Mouse (Mus musculus): Measurements from ENCODE around the gene Gm43738.
"Not testable (repeated sequence)": the region's sequence is repeated elsewhere in the genome, so short reads cannot be mapped to it uniquely, and the experiment has no call there.

The Gm43738 gene

DNA sequence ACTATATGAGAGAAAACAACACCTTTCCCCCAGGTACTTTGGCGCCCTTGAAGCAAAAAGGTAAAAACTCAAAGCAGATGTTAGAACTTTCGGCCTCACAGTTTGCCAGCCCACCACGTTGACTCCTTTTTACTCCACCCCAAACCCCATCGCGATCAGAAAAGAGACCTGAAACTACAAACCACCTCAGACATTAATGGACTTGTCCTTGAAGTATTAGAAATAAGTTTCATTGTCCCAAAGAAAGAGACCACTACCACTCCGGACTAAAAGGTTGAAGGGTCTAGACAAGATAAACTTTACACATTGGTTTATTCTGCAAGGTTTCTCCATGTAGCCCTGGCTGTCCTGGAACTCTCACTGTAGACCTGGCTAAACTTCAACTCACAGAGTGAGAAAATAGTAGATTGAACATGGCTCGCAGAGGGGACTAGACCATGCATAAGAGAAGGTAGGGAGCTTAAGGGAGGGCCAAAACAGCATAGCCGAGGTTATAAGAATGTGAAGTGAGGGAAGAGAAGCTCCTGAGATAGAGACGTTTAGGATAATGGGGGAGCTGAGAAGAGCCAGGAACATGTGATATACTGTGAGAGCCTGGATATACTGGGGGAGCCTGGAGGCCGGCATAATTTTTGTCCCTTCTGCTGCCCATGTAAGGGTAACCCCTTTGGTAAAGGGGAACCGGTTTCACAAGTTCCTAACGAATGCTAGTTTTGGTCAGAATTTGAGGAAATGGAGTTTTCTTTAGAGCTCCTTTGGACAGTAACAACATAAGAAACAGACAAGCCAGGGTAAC lies 1.8 kb upstream of the Gm43738 start:
- no peak for DNase-seq (ENCODE audit: low spot score in 2 of 2)

DNA sequence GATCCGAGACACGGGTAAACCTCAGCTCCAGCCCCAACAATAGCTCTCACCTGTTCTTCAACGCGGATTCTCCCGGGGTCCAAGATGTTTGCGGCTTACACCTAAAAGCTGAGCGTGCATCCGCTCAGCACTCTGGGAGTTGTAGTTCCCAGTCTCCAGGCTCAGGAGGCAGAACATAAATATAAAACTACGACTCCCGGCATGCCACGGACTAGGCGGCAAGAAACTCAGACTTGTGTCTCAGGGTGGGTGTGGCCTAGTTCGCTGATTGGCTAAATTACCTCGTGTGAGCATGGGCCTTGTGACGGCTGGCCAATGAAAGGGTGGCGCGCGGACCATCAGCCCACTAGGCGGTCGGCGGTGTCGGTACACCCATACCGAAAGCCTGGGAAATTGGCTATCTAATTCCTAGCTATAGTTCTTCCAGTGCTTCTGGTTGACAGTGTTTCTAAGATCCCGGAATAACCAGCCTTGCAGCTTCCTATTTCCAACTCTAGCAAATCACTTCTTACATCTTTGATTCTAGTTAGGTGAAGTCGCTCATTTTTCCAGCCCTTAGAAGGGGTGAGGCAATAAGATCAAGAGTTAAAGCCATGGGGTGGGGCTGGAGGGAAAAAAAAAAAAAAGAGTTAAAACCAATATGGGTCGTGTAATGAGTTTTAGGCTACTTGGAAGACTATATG lies 1.1 kb upstream of the Gm43738 start, which contains the start of gene Fdps:
Gene Fdps (minus strand): TSS at position 148 of the 683 bp plus-strand sequence.
- peak; percentile 98 to 100 for DNase-seq (ENCODE audit: low spot score in 2 of 2)

DNA sequence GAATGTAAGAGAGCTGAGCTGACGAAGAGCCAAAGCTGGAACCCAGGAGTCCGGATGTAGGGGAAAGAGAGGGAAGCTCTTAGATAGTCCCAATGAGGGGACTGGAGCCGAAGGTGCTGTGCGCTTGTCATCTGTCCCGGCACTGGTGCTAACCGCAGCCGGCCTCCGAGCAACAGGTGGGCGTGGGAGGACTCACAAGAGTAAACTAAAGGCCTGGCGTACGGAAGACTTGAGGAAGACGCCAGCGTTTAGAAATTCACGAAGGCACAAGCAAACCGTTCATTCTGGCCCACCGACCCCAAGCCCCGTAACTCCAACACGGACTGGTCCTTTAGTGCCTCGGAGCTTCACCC lies 536 bp upstream of the Gm43738 start:
- peak in 1 of 2 experiments; percentile 60 for DNase-seq (ENCODE audit: low spot score in 2 of 2)

DNA sequence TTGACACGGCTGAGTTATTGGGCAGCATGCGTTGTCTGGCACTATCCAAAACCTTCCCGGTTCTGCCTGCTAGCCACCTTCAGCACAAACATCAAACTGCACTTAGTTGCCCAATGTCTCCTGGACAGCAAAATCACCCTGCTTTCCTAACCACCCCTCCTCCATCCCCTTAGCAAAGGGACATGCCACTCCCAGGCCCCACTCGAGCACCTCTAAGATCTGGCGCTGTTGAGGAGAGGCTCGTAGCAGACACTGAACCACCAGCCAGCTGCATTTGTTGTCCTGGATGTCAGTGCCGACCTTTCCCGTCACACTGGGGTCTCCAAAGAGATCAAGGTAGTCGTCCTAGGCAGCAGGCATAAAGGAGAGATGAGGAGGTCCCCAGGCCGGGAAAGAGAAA lies 6.9 kb downstream of the Gm43738 start:
- DNase-seq (ENCODE audit: low spot score in 2 of 2): no peak

DNA sequence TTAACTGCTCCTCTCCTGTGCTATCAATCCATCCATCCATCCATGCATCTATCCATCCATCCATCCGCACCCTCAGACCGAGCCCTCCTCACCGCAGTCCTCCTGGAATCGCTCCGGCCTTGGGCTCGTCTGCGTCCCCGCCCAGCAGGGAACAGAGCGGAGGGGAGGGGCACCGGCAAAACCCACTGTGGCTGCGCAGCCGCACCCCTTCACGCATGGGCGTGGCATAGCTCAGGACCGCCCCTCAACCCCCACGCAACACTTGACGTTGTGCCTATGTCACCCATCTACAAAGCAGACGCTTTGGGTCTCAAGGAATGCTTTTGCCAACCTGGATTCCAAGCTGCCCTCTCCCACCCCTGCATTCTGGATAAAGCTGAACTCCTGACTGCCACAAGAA lies 7.7 kb downstream of the Gm43738 start, which contains the start of gene Rusc1:
Gene Rusc1 (minus strand): TSS at position 137 of the 400 bp plus-strand sequence.
- peak; percentile 96 to 97 for DNase-seq (ENCODE audit: low spot score in 2 of 2)

DNA sequence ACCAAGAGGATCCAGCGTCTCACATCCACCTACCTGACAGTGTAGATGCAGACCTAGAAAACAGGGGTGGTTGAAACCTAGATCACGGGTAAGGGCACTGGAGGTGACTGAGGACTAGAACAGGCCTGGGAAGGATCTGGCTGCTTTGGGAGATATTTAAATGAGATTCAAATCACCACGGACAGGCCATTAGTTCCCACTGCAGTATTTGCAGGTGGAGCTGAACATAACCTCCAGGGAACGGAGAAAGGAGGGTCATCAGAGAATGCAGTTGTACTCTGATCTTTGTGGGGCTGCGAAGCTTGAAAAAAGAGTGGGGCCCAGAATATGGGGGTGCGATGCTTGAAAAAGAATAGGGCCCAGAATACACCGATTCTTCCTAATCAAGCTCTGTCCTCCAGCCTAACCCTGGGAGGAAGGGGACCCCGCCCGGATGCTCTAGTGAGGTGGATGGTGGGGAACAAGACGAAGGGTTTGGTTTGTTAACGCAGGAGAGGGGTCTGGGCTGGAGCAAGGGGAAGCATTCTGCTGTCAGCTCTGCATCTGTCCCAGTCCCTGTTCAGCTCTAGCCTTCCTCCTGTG lies 8.3 kb downstream of the Gm43738 start:
- peak in 1 of 2 experiments; percentile 52 for DNase-seq (ENCODE audit: low spot score in 2 of 2)

DNA sequence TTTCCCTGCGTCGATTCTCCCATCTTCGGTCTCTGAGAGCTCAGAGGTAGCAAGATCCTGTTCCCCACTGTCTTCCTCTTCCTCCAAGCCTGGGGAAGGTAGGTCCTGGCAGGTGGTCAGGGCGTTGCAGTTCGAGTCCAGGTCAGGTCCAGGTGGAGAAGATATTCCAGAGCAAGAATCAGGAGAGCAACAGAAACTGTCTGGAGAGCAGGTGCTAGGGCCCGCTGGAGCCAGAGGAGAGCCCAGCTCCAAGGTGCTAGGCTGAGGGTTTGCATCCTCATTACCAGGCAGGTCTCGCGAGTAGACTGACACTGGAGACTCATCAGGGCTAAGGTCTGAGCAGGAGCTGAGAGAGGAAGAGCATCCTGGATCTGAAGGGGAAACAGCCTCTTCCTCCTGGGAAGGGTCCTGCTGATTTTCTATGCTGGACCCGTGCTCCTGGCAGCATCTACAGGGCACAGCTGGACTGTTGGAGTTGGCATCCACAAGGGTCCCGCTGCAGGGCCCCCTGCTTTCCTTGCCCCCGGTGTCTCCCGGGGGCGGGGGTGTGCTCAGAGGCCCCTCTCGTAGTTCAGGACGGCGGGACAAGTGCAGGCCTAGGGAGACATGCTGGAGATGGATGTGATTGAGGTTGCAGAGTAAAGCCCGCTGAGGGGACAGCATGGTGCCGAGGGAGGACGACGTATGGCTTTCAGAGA lies 8.9 kb downstream of the Gm43738 start:
- peak in 1 of 2 experiments; percentile 52 for DNase-seq (ENCODE audit: low spot score in 2 of 2)

DNA sequence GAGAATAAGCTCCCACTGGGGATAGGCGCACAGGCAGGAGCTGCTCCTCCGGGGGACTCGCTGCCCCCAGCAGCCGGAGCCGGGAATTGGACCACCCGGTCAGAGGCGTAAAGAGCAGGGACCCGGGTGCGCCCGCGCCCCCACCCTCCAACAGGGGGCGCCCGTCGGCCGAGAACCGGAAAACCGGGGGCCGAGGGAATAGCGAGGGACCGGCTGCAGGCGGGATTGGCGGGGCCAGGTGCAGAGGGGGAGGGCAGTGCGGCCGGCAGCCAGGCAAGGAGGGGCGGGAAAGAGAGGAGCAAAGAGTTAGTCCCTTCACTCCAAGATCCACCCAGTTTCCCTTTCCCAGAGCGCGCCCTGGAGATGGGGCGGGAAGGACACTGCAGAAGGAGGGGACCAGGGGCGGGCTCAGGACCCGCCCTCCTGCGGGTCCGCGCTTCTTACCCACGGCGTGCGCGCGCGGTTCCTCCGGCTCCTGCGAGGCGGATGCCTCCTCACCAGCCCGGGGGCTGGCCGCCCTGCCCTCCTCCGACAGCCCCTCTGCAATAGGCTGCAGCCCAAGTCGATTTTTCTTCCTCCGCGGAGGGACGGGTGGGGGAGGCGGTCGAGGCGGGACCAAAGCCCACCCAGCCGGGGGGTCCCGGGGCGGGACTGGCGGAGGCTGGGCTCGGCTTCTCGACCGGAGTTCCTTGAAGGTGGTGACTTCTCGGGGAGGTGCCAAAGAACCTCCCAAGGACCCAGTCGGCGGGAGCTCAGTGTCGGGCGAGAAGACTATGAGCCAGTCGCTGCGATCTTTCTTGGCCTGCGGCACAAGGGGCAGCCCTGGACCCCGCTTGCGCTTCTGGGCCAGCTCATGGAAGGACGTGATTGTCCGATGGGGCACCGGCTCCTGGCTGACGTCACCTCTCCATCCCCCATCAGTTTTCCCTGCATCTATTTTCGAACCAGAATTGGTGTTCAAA lies 9.9 kb downstream of the Gm43738 start:
- peak; percentile 85 to 86 for DNase-seq (ENCODE audit: low spot score in 2 of 2)

DNA sequence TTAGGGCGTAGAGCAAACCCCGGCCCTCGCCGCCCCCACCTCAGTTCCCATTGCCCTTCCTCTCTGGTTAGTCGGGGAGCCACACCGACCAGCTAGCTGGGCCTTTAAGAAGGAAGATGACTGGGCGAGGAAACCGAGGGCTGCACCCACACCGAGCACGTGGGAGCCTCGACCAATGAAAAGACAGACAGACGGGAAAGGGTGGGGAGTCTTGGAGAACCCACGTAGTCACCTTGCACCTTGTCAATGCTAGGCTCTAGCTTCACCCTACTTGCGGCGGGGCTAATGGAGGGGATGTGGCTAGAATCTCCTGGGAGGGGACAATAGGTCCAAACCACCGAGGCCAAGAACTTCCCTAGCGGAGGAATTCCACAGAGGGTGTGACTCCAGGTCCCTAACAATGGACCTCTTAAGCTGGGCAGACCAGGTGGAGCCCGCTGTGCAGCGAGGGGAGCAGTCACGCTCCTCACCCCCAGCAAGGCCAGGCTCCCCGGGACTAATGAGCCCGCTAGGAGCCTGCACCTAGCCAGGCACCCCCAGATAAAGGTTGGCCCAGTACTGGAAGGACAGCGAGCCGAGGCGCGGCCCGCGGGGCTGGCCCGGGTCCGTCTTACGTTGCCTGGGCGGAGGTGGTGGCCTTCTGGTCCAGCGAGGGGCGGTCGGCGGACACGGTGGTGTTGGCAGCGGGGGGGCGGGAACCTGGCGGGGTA lies 10.9 kb downstream of the Gm43738 start:
- peak; percentile 91 to 93 for DNase-seq (ENCODE audit: low spot score in 2 of 2)

DNA sequence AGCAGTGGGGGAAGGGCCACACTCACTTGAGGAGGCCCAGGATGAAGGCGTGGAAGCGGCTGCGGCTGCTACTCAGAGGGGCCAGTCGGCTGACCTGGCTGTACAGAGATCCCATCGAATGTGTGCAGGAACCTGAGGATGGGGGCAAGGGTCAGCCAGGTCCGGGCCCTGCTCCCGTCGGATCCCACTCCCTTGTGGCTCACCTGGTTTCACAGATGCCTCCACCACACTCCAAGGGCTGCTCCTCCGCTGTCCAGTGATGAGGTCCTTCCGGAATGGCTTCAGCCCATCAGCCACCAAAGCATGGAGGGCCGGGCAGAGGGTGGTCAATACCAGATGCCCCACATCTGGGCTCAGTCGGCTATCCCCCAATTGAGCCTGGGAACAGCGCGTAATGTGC lies 11.9 kb downstream of the Gm43738 start:
- peak; percentile 32 to 68 for DNase-seq (ENCODE audit: low spot score in 2 of 2)

DNA sequence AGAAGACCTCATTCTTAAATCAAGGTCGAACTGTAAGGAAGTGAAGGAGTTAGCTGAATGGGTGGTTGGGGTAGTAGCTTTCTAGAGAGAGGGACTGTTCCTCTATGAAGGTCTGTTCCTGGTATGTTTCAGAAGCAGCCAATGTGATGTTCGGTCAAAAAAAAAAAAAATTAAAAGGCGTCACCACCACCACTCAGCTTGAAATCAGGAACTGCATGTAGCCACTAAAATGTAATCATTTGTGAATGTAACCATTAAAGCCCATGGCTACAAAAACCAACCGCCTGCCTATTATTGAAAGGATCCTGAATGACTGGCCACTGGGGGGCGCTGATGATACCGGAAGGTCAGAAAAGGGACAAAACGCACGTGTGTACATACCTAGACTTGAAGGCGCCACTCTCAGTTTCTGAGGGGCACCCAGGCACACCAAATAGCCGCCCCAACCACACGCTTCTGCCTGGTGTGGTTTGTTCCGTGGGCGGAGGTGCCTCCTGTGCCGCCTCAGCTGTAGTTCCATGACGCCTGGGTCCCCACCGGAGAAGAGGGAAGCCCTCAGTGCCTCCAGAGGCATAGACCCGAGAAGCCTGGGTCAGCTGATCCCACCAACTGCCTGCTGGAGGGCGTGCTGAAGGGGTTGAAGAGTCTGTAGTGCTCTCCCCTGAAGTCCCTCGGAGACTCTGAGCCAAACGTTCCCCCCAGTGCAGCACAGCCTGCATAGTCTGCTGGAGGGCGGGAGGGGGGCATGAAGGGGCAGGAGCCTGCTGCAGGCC lies 13.4 kb downstream of the Gm43738 start:
- peak; percentile 79 to 87 for DNase-seq (ENCODE audit: low spot score in 2 of 2)

DNA sequence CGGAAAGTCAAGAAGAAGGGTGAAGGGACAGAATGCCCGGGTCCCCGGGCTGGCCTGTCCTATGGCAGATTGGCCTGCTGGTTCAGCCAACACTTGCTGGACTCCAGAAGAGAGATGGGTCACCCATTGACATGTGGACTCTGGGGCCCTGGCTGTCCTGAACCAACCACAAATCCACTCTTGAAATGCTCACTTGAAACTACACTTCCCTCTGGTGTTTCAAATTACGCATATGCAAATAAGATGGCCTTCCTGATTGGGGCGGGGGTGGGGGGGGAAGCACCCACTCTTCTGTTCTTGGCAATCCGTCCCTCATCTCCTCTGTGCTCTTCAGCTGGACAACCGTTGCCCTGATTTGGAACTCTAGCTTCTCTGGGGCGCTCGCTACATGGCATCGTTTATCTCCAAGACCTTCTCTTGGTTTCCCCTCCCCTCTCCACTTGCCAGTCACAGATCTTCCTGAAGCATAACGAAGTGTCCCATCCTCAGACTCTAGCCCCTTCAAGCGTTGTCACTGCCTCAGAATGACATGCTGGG lies 16.2 kb downstream of the Gm43738 start:
- no peak for DNase-seq (ENCODE audit: low spot score in 2 of 2)

DNA sequence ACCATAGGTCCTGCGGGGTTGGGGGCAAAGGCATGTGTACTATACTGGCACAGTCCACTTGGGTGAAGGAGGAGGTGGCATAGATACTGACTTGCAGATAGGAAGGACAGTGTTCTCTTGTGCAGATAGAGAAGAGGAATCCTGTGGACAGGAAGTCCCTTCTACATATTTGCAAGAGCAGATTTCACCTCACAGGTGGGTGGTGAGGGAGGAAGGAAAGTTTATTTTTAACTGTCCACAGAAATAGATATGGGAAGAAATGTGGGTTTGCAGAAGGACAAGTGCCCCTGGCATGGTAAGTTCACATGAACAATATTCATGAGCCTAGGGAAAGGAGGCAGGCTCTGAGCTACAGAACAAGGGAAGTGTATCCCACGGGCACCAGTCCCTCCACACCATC lies 16.8 kb downstream of the Gm43738 start:
- no peak for DNase-seq (ENCODE audit: low spot score in 2 of 2)

DNA sequence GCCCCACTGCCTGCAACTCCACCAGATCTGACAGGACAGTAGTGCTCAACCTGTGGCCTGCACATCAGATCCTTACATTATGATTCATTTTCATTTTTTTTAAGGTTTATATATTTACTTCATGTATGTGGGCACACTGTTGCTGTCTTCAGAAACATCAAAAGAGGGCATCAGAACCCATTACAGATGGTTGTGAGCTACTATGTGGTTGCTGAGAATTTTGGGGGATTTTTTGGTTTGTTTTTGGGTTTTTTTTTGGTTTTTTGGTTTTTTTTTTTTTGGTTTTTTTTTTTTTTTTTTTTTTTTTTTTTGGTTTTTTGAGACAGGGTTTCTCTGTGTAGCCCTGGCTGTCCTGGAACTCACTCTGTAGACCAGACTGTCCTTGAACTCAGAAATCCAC lies 18.6 kb downstream of the Gm43738 start:
- not testable (repeated sequence) for DNase-seq (ENCODE audit: low spot score in 2 of 2)

DNA sequence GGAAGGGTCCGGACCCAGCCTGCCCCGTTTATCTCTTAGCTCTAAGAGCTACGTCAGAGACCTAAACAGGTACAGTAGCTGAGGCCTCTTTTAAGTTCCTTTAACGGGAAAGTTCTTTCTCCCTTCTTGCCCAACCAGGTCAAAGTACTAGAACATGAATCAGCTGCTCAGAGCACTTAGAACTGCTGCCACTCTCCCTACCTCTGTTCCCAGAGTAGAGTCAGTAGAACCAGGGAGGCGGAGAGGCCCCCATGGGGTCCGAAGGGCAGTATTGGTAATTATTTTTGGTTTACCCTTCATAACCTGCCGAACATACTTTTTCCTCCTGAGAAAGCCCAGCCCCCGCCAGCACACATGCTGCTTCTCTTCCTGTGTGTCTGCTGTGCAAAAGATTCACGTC lies 23.5 kb downstream of the Gm43738 start:
- DNase-seq (ENCODE audit: low spot score in 2 of 2): no peak

DNA sequence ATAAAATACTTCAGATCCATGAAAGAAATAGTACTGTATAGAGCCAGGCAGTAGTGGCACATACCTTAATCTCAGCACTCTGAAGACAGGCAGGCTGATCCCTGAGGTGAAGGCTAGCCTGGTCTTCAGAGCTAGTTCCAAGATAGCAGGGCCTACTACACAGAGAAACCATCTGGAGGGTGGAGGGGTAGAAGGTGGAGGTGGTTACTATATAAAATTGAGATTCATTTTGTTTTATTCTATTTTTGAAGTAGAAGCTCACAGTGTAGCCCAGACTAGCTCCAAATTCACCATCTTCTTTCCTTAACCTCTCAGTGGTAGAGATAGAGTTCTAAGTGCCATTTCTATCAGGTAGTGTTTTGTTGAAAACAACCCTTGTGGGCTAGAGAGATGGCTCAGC lies 33.6 kb downstream of the Gm43738 start:
- no peak for DNase-seq (ENCODE audit: low spot score in 2 of 2)

DNA sequence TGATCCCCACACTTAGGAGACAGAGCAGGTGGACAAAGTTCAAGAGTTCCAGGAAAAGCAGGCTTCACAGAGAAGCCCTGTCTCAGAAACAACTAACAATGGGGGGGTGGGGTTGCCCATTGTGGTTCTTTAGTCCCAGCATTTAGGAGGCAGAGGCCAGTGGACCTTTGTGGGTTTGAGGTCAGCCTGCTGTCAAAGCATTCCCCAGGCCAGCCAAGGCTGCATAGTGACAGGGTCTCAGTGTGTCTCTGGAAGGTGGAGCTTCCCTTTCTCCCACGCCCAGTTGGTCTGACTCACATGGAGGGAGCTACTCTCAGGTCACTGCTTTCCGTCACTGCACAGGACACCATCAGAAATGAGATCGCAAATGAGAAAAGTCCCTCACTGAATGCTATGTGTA lies 39.2 kb downstream of the Gm43738 start:
- no peak for DNase-seq (ENCODE audit: low spot score in 2 of 2)

DNA sequence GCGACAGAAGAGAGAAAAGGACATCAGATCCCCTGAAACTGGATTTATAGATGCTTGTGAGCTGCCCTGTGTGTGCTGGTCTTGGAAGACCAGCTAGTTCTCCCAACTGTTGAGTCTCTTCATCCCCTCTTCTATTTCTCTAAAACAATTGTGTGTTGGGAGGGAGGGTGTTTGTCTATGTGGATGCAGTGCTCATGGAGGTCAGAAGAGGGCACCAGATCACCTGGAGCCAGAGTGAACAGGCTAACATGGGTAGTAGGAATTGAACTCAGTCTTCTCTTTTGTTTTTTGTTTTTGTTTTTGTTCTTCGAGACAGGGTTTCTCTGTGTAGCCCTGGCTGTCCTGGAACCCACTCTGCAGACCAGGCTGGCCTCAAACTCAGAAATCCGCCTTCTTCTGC lies 42.1 kb downstream of the Gm43738 start:
- no peak for DNase-seq (ENCODE audit: low spot score in 2 of 2)

DNA sequence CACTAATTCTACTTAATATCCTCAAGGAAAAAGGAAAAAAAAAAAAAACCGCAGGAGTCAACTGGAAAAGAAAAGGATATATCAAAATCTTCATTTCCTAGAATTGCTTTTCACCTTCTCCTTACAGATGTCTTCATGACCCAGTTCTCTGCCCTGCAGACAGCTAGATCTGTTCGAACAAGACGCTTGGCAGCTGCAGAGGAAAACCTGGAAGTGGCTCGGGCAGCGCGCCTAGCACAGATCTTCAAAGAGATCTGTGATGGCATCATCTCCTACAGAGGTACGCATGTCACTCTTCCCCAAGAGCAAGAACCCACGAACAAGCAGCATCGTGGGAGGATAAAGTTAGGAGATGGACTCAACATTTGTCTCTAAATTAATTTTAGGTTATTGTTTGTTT lies 42.5 kb downstream of the Gm43738 start:
- no peak for DNase-seq (ENCODE audit: low spot score in 2 of 2)

All from right cerebral cortex, postnatal 10 days (tissue).